In the genomic region with DNA sequence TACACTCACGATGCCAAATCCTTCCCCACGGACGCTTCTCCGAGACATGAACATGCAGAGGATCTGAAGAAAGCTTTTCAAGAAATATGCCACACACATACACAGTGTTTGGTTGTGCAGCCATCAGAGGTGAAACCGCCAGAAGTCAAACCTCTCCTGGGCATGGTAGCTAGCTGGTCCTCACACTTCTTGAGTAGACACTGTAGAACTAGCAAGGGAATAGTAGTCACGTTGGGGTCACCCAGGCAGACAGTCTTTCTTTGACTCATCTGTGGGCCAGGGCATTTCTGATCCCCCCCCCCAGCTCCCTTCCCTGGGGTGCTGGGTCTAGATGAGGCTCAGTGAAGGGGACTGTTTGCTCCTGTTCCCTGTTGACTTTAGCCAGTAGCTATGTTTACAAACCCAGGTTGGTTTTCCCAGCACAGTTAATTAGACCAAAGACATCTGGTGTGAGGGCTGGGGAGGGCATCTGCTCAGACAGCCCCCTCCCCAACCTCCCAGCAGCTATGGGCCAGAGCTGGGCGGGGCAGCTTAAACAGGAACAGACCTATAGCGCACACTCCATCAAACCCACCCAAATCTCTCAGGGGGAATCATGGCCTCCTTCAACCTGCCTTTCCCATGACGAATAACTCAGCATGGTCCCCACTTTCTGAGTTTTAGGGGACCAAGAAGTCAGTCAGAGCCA, we compare ENCODE assay signal across 8 mouse cellular contexts. TPM values are rescaled to one million over a fixed set of nuclear protein-coding genes. Genes with fewer than 3 reads are reported as not detected.
DNase-seq lines count a peak whose midpoint lies in the region; ATAC-seq lines count a peak whose summit lies in the region.

No protein-coding gene starts in this region.

- WGBS in heart, embryonic 15.5 days, result 67% methylated on average over 9 of the region's 9 CpGs
- 52% methylated on average over 9 of the region's 9 CpGs for WGBS in hindbrain, embryonic 13.5 days
- 37% methylated on average over 9 of the region's 9 CpGs for WGBS in midbrain, embryonic 11.5 days

- peak overlapping the region; percentile 95 for H3K4me2 ChIP-seq in heart, embryonic 15.5 days
- peak overlapping the region; percentile 93 for H3K4me2 ChIP-seq in hindbrain, embryonic 13.5 days
- peak overlapping the region; percentile 6; the same call in 1 of the 2 replicates for H3K4me2 ChIP-seq in midbrain, embryonic 11.5 days

- ATAC-seq in heart, embryonic 15.5 days (replicated peaks; ENCODE audit: insufficient number of reproducible peaks, insufficient read depth, low FRiP score, low read depth), result no peak
- no peak for ATAC-seq in hindbrain, embryonic 13.5 days (ENCODE audit: low FRiP score)
- ATAC-seq in midbrain, embryonic 11.5 days (ENCODE audit: low FRiP score), result no peak; the same call in 1 of the 2 replicates

- peaks cover 32% of the 10 kb centered on the region for H3K4me1 ChIP-seq in heart, embryonic 15.5 days (replicated peaks)
- H3K4me1 ChIP-seq in brown adipose tissue, adult 24 weeks (ENCODE audit: control insufficient read depth, insufficient read depth, insufficient read length, low read length), result peaks cover 6% of the 10 kb centered on the region
- peaks cover 47% of the 10 kb centered on the region for H3K4me1 ChIP-seq in hindbrain, embryonic 13.5 days (replicated peaks)
- H3K4me1 ChIP-seq in midbrain, embryonic 11.5 days (ENCODE audit: control insufficient read depth, insufficient read depth, low read length), result peaks cover 9% of the 10 kb centered on the region

- H3K9me3 ChIP-seq in heart, embryonic 15.5 days (replicated peaks), result no peaks in the 10 kb centered on the region
- no peaks in the 10 kb centered on the region for H3K9me3 ChIP-seq in hindbrain, embryonic 13.5 days
- no peaks in the 10 kb centered on the region for H3K9me3 ChIP-seq in midbrain, embryonic 11.5 days (ENCODE audit: control insufficient read depth, low read length)

- intact Hi-C loops in heart, postnatal 36 days (cut with DNase I), result no loop called here

- no peak for DNase-seq in heart, postnatal 36 days
- DNase-seq in midbrain, embryonic 11.5 days (ENCODE audit: low spot score, missing footprints), result no peak
- no peak for DNase-seq in cerebellum, postnatal 4 days (ENCODE audit: low spot score in 2 of 2)
- DNase-seq in cerebellum, postnatal 36 days, result no peak
- no peak for DNase-seq in cerebellum, adult 18-20 months

- H3K36me3 ChIP-seq in heart, embryonic 15.5 days, result no peaks in the 10 kb centered on the region
- H3K36me3 ChIP-seq in hindbrain, embryonic 13.5 days, result no peaks in the 10 kb centered on the region
- no peaks in the 10 kb centered on the region for H3K36me3 ChIP-seq in midbrain, embryonic 11.5 days (ENCODE audit: control insufficient read depth, insufficient read depth, low read length)

- no peaks in the 10 kb centered on the region for H3K27me3 ChIP-seq in heart, embryonic 15.5 days
- peaks cover 10% of the 10 kb centered on the region for H3K27me3 ChIP-seq in hindbrain, embryonic 13.5 days
- peaks cover 78% of the 10 kb centered on the region for H3K27me3 ChIP-seq in midbrain, embryonic 11.5 days (ENCODE audit: control insufficient read depth, insufficient read depth, low read length)

- H3K4me3 ChIP-seq in heart, embryonic 15.5 days, result peak overlapping the region; percentile 79
- H3K4me3 ChIP-seq in brown adipose tissue, adult 24 weeks (ENCODE audit: insufficient read depth, low read depth, low read length), result peak overlapping the region; percentile 67
- H3K4me3 ChIP-seq in hindbrain, embryonic 13.5 days, result 0 out of 2 replicates have a peak overlapping the region, but pooled peaks have one; percentile 78
- H3K4me3 ChIP-seq in midbrain, embryonic 11.5 days (ENCODE audit: low read depth, low read length), result no peak overlapping the region

- peak overlapping the region; percentile 95; the same call in 1 of the 2 replicates for H3K9ac ChIP-seq in heart, embryonic 15.5 days
- no peak overlapping the region; the same call in 1 of the 2 replicates for H3K9ac ChIP-seq in hindbrain, embryonic 13.5 days
- H3K9ac ChIP-seq in midbrain, embryonic 11.5 days (ENCODE audit: low read length), result no peak overlapping the region

- peak overlapping the region; percentile 93 for H3K27ac ChIP-seq in heart, embryonic 15.5 days
- peak overlapping the region; percentile 14 for H3K27ac ChIP-seq in brown adipose tissue, adult 24 weeks (replicated peaks; ENCODE audit: low read depth, low read length)
- H3K27ac ChIP-seq in hindbrain, embryonic 13.5 days, result peak overlapping the region; percentile 93
- no peak overlapping the region for H3K27ac ChIP-seq in midbrain, embryonic 11.5 days (ENCODE audit: low read depth, low read length)

RNA-seq across cellular contexts. Expression of gene Pkdcc, which starts 1.7 kb away (rescaled TPM):
- polyA plus RNA-seq in heart, embryonic 15.5 days (2015; fragmentation: Nextera tagmentation; extraction: Ambion mirVana), result 10.7 and 20.2 TPM in 2 replicates
- total RNA-seq in heart, postnatal 36 days (2021), result 10 to 100 TPM; 34.5 to 37.4 TPM
- polyA plus RNA-seq in brown adipose tissue, adult 24 weeks (2012; ENCODE audit: insufficient read depth, insufficient read length, missing spikeins), result 7.3 and 7.4 TPM in 2 replicates
- 4.4 and 5.7 TPM in 2 replicates for polyA plus RNA-seq in hindbrain, embryonic 13.5 days (2015; fragmentation: Nextera tagmentation; extraction: Ambion mirVana)
- polyA plus RNA-seq in midbrain, embryonic 11.5 days (2014; fragmentation: Nextera tagmentation; extraction: Ambion mirVana), result 5.0 and 5.5 TPM in 2 replicates

Comparison
In these comparisons a context has a peak if more than half of its experiments do, and no peak if none do; other contexts are left out.
1. H3K4me2 ChIP-seq: peak in every context shown above with its lines; median percentile 95 in heart, embryonic 15.5 days; 93 in hindbrain, embryonic 13.5 days; 6 in midbrain, embryonic 11.5 days.